Mouse (Mus musculus): ENCODE measurements around the gene Rfc1. TPM values are rescaled to one million over a fixed set of nuclear protein-coding genes. Genes with fewer than 3 reads are reported as not detected.

The Rfc1 gene
- polyA plus RNA-seq, 1 experiment: 11.6 TPM

DNA sequence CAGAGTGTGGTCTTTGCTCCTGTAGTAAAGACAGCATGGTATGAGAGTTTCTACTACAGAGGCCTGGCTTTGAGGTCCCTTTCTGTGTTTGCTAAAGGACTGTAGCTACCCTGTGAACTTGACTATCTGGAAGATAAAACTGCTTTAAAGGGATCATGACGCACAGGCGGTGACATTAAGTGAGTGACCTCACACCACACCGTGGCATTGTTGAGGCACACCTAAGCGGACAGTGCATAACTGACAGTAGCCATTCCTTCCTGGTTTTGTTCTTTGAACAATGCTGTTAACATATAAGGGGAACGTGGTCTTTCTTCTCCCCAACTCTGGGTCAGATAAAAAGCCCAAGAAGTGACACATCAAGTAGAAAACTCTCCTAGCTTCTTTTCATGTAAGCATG, 111.4 kb downstream of the Rfc1 start:
- WGBS: 57% methylated on average over 5 of the region's 5 CpGs
- DNase-seq: no peak

DNA sequence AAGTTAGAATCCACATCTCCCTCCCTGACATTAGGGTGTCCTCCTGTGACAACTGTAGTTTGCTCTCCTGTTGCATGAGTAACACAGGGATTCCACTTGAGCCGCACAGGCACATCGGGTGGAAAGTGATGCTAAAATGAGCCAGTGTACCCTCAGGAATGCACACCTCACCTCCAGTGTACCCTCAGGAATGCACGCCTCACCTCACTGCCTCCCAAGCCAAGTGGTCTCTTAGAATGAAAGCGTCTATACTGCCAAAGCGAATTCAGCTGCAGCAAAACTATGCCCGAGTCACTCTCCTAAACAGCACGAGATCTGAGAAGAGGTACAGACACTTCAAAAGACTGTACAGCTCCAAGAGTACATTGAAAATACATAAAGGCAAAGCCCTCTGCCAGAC, 114.4 kb downstream of the Rfc1 start:
- no peak for DNase-seq
- WGBS: 67% methylated on average over 7 of the region's 7 CpGs
- TF ChIP-seq POLR2A (IDR thresholded peaks at IDR 0.05; ENCODE audit: borderline replicate concordance, extremely low read depth, low read depth, low read length): no peak
- Histone ChIP-seq H3K4me1 (ENCODE audit: control insufficient read depth, insufficient read depth, low read length) (no peaks in the 10 kb centered on the region), H3K4me3 (replicated peaks; ENCODE audit: extremely low read depth, low read depth, low read length) (no peak overlapping the region)

More for the DNA sequence above, 111.4 kb downstream of the Rfc1 start:
- no peak for TF ChIP-seq POLR2A (IDR thresholded peaks at IDR 0.05; ENCODE audit: borderline replicate concordance, extremely low read depth, low read depth, low read length)
- TF ChIP-seq CTCF (IDR thresholded peaks at IDR 0.05; ENCODE audit: insufficient read depth, low read length): no peak
- Histone ChIP-seq H3K4me1 (ENCODE audit: control insufficient read depth, insufficient read depth, low read length) (no peaks in the 10 kb centered on the region), H3K4me3 (replicated peaks; ENCODE audit: extremely low read depth, low read depth, low read length) (no peak overlapping the region)

- Histone ChIP-seq H3K4me1 (ENCODE audit: control insufficient read depth, insufficient read depth, low read length) (no peaks in the 10 kb centered on the region), H3K4me3 (replicated peaks; ENCODE audit: extremely low read depth, low read depth, low read length) (no peak overlapping the region)
- no peak for DNase-seq
- WGBS: 74% methylated on average over 11 of the region's 11 CpGs
- TF ChIP-seq POLR2A (IDR thresholded peaks at IDR 0.05; ENCODE audit: borderline replicate concordance, extremely low read depth, low read depth, low read length) (no peak), CTCF (IDR thresholded peaks at IDR 0.05; ENCODE audit: insufficient read depth, low read length) (no peak)
These were observed 117.9 kb downstream of the Rfc1 start for GRCm38 (mm10) chr5:65217305-65218269.

DNA sequence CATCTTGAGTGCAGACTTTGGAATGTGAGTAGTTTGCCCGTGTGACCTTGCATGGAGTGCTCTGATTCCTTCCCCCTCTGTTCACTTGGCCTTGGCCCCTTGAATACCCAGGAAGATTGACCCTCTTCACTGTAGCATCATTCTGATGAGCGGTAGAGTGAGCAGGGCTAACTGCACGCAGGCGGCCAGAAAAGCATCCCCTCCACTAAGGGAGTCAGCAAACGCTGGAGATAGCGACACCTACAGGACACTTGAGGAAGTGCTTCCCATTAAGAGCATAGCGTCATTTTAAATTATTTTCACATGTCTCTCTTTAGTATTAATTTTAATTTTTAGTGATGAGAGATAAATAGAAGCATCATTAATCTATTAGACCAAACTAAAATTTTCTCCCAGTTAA, 122.1 kb downstream of the Rfc1 start:
- TF ChIP-seq CTCF (IDR thresholded peaks at IDR 0.05; ENCODE audit: insufficient read depth, low read length) (peak; percentile 84), POLR2A (IDR thresholded peaks at IDR 0.05; ENCODE audit: borderline replicate concordance, extremely low read depth, low read depth, low read length) (no peak)
- WGBS: 19% methylated on average over 7 of the region's 7 CpGs
- no peak overlapping the region for H3K4me3 ChIP-seq (replicated peaks; ENCODE audit: extremely low read depth, low read depth, low read length)
- peak; percentile 50 for DNase-seq
- H3K4me1 ChIP-seq (ENCODE audit: control insufficient read depth, insufficient read depth, low read length): no peaks in the 10 kb centered on the region

Other genes starting within 250 kb of the Rfc1 start
- gene Tmem156, start 243.5 kb downstream of the Rfc1 start, polyA plus RNA-seq (2012; rRNA removed): 0.49 and 1.5 TPM in 2 replicates
- gene Klhl5, start 228.1 kb downstream of the Rfc1 start, polyA plus RNA-seq (2012; rRNA removed): 103 and 122 TPM in 2 replicates
- 5.0 and 6.4 TPM in 2 replicates for gene Wdr19, start 136.0 kb downstream of the Rfc1 start, polyA plus RNA-seq (2012; rRNA removed)
- 0.44 and 0.78 TPM in 2 replicates for gene Klb, start 12.6 kb upstream of the Rfc1 start, polyA plus RNA-seq (2012; rRNA removed)
- gene Rpl9, start 55.8 kb upstream of the Rfc1 start, polyA plus RNA-seq (2012; rRNA removed): 152 and 224 TPM in 2 replicates
- gene Lias, start 55.8 kb upstream of the Rfc1 start, polyA plus RNA-seq (2012; rRNA removed): 6.3 and 13.1 TPM in 2 replicates
- gene Ugdh, start 100.3 kb upstream of the Rfc1 start, polyA plus RNA-seq (2012; rRNA removed): 8.7 and 12.2 TPM in 2 replicates
- gene Gm43552, start 157.2 kb upstream of the Rfc1 start, polyA plus RNA-seq (2012; rRNA removed): not detected in 2 replicates
- 137 and 157 TPM in 2 replicates for gene Smim14, start 201.5 kb upstream of the Rfc1 start, polyA plus RNA-seq (2012; rRNA removed)
- 12.3 and 15.1 TPM in 2 replicates for gene Ube2k, start 201.6 kb upstream of the Rfc1 start, polyA plus RNA-seq (2012; rRNA removed)